Mouse (Mus musculus) CD4-positive, CD25-positive, alpha-beta regulatory T cell, adult 2 months (primary cell): ENCODE results near the gene Maats1.

ENCODE experiments used
- DNase-seq: peaks from one replicate; pipeline ENCODE4 v3.0.0-alpha.2; 2012; ENCODE audit warnings: low read depth, low spot score

The Maats1 gene

DNA sequence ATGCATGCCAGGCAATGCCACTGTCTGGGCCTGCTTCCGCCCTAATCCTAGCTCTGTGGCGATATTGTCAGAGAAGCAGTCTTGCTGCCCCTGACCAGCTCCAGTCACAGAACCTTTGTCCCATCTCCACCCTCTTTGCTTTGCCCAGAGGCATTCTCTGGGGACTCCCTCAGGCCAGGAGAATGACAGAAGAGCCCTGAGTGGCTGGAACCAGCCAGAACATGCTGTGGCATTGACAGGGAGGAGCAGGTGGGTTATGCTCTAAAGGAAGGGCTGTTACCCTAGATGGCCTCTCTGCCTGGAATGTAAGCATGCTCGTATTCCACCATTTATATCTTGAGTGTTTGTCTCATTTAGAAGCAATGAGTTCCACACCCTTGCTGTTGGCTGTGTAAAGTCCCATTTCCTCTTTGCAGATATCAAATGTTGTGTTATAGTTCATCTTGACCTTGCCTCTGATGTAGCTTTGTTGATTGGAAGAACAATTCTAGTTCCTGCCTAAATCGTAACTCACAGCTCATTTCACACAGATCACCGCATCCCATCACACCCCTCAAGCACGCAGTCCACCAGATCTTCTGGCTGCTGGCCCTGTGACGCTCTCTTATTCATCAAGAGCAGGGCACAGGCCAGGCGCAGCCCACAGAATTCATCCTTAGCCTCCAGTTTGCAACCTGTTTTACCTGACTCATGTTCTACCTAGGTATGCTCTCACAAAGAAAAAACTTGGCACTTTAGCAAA, 28.9 kb upstream of the Maats1 start:
- DNase-seq: no peak

DNA sequence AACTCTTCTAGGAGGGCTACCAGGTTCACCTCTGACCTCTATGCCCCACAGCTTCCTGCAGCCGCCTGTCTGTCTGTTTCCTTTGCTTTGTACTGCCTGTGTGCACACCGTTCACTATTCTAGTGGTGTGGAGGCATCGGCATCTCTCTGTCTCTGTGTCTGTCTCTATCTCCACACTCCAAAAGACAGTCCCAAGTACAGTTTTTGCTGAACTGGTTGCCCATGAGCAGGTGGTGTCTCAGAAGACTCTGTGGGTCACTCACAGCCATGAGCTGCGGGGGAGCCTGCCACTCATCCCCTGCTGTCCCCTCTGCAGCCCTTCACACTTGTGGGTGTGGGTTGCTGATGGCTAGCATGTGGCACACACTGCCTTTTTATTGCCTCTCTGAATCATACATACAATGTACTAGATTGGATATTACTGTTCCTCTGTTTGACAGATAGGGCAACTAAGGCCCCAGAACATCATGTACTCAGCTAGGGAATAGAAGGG, 28.1 kb upstream of the Maats1 start:
- DNase-seq: no peak

DNA sequence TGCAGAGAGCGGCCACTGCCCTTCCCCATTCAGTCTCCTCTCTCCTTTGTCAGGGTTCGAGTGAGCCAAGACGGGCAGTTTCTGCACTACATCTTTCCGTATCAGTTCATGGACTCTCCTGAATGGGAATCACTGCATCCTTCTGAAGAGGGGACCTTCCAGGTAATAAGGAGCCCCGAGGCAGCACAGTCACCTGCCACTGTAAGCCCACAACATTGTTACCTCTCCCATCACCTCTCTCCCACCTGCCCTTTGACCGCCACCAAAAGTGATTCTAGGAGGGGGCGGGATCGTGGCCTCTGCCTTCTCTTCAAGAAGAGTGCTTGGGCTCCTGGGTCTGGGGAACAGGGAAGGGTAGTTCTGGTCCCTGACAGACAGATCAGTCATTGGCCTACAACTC, 27.5 kb upstream of the Maats1 start:
- no peak for DNase-seq

DNA sequence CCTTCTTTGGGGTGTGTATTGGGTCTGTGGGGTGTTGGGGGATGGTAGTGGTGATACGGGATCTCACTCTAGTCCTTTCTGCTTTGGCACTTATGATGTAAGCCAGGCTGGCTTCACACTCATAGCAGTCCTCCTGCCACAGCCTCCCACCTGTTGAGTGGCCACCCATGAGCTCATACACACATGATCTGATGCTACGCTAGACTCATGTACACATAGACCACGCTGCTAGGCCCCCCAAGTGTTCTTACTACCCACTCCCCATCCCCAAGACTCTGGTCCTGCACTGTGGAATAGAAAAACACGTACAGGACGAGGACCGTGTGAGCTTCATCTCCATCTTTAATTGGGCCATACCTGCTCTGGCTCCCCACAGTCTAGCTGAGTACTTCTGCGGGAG, 27.1 kb upstream of the Maats1 start:
- no peak for DNase-seq

DNA sequence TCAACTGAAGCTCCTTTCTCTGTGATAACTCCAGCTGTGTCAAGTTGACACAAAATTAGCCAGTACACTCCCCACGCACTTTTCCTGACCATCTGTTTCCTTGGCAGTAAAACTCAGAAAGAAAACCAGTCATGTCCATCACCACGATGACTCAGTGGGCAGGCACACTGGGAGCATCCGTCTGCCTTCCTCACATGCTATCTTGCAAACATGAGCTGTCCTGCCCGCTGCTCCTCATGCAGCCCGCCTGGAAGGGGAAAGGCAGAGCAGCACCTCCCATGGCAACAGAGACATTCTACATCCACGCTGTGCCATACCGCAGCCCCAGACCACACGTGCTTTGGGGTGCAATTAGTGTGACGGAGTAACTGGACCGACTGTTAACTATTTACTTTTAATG, 26.4 kb upstream of the Maats1 start:
- DNase-seq: no peak

DNA sequence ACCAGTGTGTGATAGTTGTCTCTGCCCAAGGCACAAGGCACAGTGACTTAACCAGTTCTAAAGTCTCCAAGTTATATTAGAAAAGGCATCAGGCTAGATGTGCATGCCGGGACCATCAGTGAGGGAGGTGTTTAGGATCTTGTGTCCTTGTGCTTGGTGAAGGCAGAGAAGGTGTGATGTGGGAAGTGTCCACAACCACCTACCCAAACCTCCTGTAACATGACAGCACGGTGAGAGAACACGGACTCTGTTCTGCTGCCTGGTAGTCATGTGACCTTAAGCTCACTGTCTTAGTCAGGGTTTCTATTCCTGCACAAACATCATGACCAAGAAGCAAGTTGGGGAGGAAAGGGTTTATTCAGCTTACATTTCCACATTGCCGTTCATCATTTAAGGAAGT, 24.3 kb upstream of the Maats1 start:
- no peak for DNase-seq

DNA sequence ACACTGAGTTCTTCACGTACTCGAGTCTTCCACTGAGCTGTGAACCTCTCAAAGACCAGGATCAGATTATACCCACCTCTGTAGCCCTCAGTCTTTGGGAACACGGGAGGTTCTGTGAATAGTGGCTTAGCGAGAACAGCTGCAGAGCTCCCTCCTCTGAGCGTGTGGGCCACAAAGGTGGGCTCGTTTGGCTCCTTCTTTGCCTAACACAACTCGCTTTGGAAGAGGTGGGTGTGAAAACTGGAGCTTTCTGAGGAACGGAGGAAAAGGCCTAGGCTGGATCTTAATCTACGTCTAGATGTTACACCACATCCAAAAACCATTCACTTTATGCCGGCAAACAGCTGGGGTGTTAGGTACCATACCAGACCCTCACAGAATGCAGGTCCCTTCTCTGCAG, 23.4 kb upstream of the Maats1 start:
- no peak for DNase-seq

DNA sequence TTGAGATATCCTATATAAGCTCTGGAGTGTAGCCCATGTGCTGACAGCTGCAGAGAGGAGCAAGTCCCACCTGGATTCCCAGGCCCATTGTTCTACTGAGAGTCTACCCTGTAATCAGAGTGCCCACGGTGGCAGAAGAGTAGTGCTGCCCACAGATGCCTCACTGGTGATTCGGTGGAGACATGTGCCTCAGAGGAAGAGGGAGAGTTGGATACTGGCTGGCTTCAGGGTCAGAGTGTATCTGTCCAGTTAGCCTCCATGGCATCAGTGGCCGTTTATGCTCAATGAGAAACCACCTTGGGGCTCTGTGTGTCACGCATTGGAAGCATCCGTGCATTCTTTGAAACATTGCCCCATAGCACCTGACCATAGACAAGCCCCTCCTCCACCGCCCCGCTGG, 21.7 kb upstream of the Maats1 start:
- no peak for DNase-seq

DNA sequence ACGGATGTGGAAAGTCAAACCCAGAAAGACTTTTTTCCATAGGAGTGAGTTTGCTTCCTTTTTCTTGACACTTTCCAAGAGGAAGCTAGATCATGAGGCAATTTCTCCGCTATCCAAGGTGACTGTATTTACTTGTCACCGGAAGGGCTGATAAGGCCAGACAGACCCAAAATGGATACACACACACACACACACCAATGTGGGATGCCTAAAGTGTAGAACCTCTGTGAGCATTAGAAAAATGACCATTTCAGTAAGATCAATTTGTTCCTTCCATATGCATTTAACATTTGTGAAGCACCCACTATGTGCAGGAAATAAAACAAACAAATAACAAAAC, 21.3 kb upstream of the Maats1 start:
- no peak for DNase-seq

DNA sequence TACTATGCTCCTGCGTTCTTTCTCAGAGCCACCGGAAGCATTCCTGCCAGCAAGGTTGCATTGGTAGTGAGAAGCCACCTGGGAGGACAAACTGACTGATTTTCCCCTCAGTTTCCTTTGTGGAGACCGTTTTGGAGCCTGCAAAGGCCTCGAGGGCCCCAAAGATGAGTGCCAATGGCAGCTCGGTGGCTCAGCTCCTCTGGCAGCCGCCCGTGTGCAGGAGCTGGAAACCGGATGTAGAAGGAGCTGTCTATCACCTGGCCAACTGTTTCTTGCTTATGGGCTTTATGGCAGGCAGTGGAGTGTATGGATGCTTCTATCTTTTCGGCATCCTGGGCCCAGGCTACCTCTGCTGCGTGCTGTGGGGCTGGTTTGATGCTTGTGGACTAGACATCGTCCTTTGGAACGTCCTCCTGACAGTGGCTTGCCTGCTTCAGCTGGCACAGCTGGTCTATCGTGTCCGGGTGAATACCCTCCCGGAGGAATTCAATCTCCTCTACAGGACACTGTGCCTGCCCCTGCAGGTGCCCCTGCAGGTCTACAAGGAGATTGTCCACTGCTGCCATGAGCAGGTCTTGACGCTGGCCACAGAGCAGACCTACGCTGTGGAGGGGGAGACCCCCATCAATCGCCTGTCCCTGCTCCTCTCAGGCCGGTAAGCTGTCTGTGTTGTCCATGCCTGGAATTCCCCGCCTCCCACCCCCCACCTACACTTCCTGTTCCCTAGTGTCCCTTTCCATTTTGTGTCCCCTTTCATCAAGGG, 20.7 kb upstream of the Maats1 start:
- DNase-seq: no peak

DNA sequence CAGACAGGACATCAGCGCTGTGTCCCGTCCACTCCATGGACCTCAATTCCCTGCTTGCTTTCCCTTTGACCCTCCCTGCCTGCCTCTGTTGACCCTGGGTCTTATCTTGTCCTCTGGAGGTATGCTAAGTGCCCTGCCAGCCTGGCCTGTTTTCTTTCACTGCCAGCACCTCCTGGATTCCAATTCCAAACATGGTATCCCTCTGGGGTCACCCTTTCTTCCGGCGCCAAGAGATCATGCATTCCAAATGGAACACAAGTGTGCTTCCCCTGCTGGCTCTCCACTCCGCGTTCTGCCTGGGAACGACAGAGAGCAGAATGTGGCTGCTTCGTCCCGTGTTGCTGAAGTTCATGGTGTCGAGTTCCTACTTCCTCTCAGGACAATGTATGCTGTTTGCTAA, 20.0 kb upstream of the Maats1 start, which contains the start of gene Popdc2:
TSS of gene Popdc2 (plus strand) at position 277 of the 400 bp plus-strand sequence.
- DNase-seq: no peak

DNA sequence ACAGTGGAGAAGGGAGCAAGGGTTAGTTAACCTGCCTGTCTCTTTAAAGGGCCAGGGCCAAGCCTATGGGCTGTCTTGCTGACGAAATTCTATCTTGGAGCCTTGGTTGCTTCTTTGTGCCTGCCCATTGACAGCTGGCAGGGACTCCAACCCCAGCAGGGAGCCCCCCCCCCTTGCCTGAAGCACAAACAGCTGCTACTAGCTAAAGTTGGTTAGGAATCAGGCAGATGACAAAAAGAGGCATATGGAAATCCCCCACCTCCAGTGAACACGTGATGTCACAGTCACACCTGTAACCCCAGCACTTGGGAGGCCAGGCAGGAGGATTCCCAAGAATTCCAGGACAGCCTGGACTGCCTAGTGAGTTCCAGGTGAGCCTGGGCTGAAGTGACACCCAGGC, 18.4 kb upstream of the Maats1 start:
- peak; percentile 43 for DNase-seq

DNA sequence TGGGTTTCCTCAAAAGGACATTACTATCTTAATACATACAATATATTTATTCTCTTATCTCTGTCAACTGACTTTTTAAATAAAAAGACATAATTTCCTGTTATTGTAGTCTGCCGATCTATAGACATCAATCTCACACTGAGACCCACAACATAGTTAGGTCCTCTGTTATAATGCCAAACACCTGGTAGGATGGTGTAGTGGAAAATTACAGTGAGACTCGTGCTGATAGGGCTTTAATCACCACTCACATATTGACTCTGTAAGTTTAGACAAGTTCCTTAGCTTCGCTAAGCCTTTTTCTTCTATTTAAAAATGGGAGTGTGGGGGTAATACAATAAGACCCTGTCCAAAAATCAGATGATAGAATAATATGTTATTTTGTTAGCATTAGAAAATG, 17.9 kb upstream of the Maats1 start:
- DNase-seq: peak; percentile 23

DNA sequence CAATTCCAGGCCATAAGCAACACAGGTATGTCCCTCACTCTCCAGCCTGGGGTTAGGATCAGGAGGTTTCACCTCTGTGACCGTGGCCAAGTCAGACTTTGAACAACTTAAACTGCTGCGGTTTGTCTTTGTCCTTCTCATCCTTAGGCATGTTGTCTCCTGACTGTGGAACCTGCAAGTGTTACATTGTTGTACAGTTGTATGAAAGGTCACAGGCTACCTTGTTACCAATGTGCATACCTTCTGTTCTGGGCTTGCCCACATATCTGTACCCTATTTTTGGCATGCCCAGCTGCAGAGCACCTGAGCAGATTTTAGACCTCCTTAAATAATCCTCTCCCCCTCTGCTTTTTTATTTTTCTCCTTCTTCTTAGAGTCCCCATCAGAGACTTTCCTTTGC, 17.3 kb upstream of the Maats1 start:
- DNase-seq: no peak

DNA sequence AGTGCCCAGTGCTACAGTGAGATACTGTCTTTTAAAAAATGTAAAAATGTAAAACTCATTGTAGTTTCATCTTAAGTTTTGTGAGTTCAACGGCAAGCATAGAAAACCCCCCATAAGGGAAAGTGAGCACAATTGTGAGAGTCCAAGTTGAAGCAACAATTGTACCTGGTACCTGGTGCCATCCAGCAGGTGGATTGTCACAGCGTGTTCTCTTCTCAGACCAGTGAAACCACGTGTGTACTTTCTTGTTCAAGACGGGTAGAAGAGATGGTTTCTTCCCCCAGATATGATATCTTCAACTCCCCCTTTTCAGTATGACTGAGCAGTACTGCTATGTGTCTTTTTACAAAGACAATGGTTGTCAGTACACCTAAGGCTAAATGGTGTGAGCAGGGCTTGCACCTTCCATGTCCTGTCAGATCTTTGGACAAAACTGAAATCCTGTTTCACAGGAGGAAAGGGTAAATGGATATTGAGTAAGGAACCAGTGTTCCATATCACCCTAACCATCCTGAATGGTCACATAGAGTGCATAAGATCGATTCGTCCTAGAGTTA, 16.4 kb upstream of the Maats1 start:
- DNase-seq: no peak

DNA sequence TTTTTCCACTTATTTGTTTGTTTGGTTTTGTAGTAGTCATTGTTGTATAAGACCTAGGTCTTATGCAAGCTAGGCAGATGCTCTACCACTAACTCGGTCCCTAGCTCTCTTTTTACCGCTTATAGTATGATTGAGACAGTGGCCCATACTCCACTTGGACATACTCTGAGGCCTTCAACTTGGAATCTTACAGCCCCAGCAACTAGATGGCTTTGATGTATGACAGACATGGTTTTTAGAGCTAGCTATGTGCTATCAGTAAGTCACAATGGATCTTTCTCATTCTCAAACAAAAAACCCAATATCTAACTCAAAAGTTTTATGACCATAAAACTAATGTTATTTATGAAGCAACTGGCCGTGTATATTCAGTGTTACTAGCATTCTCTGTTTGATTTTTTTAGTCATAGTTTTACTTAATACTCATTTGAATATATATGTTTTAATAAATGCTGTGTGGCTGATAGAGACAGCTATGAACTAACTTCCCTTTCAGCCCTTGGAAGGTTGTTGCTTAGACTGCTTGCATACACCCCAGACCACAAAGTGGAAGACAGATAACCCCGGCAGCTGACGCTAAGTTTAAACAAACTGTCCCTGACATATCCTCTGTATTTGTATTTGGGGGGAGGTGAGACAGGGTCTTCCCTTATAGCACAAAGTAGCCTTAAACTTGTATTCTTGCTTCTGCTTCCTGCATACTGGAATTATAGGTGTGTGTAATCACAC, 12.4 kb upstream of the Maats1 start:
- no peak for DNase-seq

DNA sequence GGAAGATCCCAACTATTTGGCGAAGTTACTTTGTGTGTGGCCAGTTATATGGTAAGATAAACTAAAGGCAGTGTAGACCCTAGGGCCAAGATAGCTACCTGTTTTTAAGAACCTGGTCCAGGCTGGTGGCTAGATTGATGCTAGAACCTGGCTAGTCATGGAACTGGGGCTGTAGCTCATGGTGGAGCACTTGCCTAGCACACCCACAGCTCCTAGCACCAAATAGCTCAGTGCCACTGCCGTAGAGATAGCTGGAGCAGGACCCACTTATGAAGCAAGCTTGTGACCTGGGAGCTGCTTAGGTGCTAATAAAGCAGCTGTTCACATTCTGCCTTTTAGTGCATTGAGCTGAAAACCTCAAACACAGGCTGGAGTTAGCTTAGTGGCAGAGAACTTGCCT, 11.7 kb upstream of the Maats1 start:
- peak; percentile 39 for DNase-seq

DNA sequence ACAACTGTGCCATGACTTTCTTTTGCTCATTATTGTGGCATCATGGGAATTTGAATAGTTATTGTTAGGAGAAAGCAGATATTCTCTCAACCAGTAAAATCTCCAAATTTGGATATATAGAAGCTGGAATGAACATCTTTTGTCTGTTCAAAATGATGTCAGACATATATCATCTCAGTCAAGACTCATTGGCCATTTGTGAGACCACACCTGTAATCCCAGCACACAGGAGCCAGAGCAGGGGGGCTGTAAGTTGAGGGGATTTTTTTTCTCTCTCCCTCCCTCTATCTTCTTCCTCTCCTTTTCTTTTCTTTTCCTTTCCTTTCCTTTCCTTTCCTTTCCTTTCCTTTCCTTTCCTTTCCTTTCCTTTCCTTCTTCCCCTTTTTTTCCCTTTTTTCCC, 10.9 kb upstream of the Maats1 start:
- DNase-seq: peak; percentile 30

DNA sequence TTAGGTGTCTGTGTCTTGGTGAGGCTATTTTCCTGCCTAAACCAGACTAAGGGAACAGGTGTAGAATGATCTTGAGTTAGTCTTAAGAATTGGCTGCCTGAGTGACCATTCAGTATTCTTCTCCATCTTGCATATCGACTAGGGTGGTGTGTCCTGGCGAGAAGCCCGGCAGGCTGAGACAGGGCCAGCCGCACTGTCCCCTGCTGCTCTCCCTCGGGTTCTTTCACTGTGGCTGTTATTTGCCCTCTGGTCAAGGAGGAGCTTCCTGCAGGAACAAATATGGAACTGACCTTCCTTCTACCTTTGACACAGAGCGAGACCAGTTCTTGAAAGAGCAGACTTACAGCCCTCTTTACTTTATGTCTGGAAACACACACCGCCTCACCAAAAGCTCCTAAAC, 10.1 kb upstream of the Maats1 start:
- DNase-seq: no peak

DNA sequence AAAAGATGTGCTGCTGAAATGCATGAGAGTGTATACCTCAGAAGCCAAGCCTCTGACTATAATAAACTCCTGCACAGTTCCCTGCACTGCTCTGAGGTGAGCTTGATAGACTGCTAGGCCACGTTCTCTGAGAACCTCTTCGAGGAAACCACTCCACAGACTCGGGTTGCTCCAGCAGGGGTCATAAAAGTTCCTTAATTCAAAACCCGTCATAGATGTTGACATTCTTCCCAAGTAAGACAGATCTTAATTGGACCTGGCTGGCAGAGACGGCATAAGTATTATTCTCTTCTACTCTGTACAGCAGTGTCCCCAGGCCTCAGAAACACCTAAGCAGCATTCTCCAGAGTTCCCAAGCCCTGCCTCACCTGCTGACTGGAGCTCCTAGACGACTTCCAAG, 9.0 kb upstream of the Maats1 start:
- no peak for DNase-seq

DNA sequence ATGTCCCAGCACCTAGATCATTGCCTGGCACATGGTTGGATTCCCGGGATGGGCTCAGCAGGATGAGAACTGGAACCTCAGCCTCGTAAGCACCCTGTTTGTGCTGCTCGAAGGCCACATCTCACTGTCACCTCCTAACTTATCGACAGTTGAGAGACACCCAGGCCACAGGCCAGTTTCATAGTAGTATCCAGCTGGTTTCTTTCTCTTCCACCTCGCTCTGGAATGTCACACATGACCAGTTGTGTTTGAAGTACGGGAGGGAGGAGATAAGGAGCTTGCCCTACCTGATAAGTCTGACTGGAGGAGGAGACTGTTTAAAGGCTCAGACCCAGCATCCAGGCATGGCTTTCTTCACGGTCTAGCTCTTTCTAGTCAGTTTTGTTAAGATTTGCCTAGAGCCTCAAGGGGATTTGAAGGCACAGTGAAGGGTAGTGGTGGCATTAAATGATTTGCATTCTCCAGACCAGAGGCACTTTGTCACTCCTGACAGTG, 8.5 kb upstream of the Maats1 start:
- DNase-seq: no peak

DNA sequence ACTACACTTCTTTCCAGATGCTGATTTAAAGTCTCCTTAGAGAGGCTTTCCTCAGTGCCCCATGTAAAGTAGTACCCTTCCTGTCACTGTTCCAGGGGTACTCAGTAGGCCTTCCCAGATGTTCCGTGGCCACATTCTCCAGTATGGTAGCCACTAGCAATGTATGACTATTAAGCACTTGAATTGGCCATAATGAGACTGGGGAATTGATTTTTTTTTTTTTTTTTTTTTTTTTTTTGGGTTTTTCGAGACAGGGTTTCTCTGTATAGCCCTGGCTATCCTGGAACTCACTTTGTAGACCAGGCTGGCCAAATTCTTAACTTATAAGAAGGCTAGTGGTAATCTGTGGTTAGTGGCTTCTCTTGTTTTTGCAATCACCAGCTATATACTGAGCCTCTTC, 7.9 kb upstream of the Maats1 start:
- DNase-seq: no peak
